Mouse (Mus musculus) adrenal gland, adult 18-20 months (tissue): ENCODE results near the gene Tcte3. TPM values are rescaled to one million over a fixed set of nuclear protein-coding genes. Genes with fewer than 3 reads are reported as not detected.
"Not testable (repeated sequence)": the region's sequence is repeated elsewhere in the genome, so short reads cannot be mapped to it uniquely, and the experiment has no call there.

Experiments
- DNase-seq, 2 experiments: peaks; one replicate each; pipeline ENCODE4 v3.0.0; 2021 to 2022; ENCODE audit warnings: low spot score in 2 of 2
- total RNA-seq, 2 experiments: library from RNA; stranded (reverse); gene quantifications; 1 replicate in 1 of 2; 2 replicates in 1 of 2; pipeline ENCODE4 v1.2.3; 2021

Gene Tcte3
- total RNA-seq, 2 experiments from 2014 or later = 0.99 to 2.6 TPM

GRCm38 (mm10) chr17:15040455-15040854, 833 bp downstream of the Tcte3 start:
- not testable (repeated sequence) for DNase-seq

DNA sequence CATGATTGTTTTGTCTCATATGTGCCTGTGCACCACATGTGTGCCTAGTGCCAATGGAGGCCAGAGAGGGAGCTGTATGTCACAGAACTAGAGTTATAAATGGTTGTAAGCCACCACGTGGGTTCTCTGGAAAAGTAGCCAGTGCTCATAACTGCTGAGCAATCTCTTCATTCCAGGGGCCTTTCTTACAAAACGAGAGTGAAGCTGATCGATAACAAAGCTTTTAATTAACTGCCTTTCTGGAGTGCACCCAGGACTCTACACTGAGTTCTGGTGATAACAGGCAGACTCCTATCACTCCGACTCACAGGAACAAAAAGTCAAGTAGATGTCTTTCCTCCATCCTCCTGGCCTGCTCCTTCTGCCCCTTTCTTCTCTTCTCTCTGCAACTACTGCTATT, 9.9 kb downstream of the Tcte3 start:
- DNase-seq = not testable (repeated sequence)

- not testable (repeated sequence) for DNase-seq
Observed at GRCm38 (mm10) chr17:15025513-15025912, 15.8 kb downstream of the Tcte3 start.

- not testable (repeated sequence) for DNase-seq
Observed at GRCm38 (mm10) chr17:15024502-15025193, 16.6 kb downstream of the Tcte3 start.

DNA sequence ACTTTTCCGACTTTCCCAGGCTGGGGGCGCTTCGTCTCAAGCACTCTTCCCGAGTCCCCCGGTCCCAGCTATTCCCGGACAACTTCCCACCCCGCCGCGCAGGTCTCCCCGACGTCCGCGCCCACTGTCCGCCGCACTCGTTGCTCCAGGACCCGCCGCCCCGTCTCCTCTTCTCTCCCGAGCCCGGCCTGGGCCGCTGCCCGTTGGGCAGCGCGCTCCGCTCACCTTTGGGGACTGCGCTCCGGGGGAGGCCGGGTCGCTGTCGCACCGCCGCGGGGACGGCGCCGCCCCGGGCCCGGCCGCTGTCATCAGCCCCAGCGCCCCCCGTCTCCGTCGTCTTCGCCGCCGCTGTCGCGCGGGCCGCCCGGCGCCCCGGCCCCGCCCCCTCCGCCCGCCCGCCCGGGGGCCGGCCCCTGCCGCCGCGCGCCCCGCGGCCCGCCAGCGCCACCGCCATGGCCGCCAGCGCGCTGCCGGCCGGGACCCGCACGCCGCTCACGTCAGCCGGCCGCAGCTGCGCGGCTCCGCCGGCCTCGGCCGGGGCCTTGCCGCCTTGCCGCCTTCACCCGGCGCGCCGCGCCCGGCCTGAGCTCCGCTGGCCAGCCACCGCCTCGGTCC, 17.3 kb downstream of the Tcte3 start:
- DNase-seq = not testable (repeated sequence)

DNA sequence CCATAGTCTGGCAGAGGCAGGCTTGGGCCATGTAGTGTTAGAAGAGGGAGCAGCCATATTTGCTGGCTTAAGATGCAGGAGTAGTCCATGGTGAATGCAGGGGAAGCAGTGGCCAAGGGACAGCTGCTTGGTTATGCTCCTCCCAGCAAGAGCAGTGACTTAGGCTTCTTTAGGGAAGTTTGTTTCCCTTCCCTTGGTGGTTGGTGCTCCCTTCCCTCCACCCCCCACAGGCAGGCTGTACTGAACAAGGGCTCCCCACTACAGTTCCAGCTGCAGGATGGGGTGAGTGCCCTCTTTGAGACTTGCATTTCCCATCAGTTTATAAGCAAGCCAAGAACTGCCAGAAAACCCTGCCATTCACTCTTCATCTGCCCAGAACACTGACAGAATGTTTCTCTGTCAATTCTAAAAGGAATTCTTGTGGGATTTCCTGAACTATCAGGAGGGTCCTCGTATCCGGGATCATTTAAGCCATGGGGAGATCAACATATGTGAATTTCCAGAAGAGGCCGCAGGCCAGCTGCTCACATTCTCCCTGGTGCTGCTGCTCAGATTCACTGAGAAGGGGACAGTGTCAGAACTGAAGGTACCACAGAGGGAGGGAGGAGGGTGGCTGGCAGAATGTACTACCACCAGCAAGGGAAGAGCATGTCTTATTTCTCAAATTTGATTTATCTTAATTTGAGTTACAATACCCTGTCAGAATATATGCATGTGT, 19.6 kb downstream of the Tcte3 start:
- DNase-seq = peak in 1 of 2 experiments; percentile 17

DNA sequence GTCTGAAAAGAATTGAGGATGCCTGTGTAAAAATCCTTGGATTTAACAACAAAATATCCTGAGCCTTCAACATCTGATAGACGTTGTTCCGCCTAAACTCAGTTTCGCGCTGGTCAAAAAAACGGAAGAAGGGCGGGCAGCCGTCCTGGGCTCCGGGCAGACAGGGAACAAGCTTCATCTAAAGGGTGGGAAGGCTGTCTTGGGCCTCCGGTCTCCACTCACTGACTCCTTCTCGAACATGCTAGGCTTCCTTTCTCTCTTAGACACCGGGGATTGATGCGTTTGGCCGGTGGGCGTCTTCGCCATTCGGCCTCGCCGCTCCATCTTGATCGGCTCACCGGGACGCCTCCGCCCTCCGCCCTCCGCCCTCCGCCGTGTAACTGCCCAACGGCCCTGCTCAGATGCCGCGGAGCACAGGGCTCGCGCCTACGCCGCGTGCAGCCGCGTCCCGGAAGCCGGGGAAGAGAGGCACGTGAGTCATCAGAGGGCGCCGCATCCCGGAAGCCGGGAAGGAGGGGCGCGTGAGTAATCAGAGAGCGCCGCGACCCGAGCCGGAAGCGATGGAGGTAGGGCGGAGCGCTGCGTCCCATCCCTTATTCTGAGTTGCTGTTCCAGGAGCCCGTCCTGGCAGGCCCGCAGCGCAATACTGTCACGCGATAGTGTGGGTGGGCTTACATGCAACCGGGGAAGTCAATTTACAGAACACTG, 31.4 kb downstream of the Tcte3 start, which contains the start of gene Gm3435:
TSS of gene Gm3435 (plus strand) at position 471 of the 708 bp plus-strand sequence.
- not testable (repeated sequence) for DNase-seq

DNA sequence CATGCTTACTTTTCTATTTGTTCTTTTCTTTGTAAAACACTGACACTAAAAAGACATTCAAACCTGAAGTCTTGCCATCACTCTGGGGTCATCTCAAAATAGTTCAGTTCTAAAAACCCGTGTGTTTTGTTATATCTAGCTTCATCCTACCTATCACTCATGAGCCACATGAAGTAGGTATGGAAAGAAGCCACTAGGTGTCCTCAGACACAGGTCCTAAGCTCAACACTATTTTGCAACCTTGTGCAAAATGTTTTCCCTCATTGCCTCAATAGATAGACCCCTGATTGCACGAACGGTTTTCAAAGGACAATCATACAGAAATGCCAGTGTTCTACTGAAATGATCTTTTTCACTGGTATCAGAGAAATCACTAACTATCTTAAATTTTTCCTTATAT, 32.2 kb downstream of the Tcte3 start:
- DNase-seq = not testable (repeated sequence)

DNA sequence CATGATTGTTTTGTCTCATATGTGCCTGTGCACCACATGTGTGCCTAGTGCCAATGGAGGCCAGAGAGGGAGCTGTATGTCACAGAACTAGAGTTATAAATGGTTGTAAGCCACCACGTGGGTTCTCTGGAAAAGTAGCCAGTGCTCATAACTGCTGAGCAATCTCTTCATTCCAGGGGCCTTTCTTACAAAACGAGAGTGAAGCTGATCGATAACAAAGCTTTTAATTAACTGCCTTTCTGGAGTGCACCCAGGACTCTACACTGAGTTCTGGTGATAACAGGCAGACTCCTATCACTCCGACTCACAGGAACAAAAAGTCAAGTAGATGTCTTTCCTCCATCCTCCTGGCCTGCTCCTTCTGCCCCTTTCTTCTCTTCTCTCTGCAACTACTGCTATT, 41.2 kb downstream of the Tcte3 start:
- not testable (repeated sequence) for DNase-seq

GRCm38 (mm10) chr17:14994140-14994539, 47.1 kb downstream of the Tcte3 start:
- not testable (repeated sequence) for DNase-seq

DNA sequence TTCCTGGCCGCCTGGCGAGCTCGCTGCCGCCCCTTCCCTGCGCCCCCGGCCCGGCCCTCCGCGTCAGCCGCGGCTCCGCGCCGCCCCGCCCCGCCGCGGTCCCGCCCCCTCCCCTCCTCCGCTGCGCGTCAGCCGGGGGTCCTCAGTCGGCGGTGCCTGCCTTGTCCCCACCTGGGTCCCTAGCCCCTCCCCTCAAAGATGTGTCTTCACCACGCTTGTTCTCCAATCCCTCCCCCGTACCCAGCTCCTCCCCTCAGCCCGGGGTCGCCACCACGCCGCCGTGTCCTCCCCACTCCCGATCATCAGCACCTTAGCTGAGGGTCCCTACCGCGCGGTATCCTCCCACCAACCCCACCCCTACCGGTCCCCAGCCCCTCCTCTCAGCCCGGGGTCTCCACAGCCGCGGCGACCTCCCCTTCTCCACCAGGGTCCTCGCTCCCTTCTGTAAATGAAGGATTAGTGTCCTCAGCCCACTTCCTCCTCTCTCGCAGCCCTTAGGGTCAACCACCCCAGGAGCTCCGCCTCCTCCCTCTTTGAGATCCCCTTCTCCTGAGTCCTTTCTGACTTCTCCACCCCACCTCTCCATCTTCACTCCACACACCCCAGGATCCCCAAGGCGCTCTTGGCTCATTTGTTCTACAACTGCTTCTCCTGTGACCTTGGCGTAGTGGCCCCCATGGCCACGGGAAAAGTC, 48.0 kb downstream of the Tcte3 start:
- not testable (repeated sequence) for DNase-seq

DNA sequence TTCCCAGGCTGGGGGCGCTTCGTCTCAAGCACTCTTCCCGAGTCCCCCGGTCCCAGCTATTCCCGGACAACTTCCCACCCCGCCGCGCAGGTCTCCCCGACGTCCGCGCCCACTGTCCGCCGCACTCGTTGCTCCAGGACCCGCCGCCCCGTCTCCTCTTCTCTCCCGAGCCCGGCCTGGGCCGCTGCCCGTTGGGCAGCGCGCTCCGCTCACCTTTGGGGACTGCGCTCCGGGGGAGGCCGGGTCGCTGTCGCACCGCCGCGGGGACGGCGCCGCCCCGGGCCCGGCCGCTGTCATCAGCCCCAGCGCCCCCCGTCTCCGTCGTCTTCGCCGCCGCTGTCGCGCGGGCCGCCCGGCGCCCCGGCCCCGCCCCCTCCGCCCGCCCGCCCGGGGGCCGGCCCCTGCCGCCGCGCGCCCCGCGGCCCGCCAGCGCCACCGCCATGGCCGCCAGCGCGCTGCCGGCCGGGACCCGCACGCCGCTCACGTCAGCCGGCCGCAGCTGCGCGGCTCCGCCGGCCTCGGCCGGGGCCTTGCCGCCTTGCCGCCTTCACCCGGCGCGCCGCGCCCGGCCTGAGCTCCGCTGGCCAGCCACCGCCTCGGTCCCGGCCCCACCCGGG, 48.7 kb downstream of the Tcte3 start:
- not testable (repeated sequence) for DNase-seq

- DNase-seq = not testable (repeated sequence)
Observed at GRCm38 (mm10) chr17:14990116-14990702, 51.1 kb downstream of the Tcte3 start.

DNA sequence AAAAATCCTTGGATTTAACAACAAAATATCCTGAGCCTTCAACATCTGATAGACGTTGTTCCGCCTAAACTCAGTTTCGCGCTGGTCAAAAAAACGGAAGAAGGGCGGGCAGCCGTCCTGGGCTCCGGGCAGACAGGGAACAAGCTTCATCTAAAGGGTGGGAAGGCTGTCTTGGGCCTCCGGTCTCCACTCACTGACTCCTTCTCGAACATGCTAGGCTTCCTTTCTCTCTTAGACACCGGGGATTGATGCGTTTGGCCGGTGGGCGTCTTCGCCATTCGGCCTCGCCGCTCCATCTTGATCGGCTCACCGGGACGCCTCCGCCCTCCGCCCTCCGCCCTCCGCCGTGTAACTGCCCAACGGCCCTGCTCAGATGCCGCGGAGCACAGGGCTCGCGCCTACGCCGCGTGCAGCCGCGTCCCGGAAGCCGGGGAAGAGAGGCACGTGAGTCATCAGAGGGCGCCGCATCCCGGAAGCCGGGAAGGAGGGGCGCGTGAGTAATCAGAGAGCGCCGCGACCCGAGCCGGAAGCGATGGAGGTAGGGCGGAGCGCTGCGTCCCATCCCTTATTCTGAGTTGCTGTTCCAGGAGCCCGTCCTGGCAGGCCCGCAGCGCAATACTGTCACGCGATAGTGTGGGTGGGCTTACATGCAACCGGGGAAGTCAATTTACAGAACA, 62.8 kb downstream of the Tcte3 start, which contains the start of the genes 9030025P20Rik and Gm3417:
TSS of gene 9030025P20Rik (plus strand) at position 107 of the 677 bp plus-strand sequence.
TSS of gene Gm3417 (minus strand) at position 429 of the 677 bp plus-strand sequence.
- DNase-seq = not testable (repeated sequence)

DNA sequence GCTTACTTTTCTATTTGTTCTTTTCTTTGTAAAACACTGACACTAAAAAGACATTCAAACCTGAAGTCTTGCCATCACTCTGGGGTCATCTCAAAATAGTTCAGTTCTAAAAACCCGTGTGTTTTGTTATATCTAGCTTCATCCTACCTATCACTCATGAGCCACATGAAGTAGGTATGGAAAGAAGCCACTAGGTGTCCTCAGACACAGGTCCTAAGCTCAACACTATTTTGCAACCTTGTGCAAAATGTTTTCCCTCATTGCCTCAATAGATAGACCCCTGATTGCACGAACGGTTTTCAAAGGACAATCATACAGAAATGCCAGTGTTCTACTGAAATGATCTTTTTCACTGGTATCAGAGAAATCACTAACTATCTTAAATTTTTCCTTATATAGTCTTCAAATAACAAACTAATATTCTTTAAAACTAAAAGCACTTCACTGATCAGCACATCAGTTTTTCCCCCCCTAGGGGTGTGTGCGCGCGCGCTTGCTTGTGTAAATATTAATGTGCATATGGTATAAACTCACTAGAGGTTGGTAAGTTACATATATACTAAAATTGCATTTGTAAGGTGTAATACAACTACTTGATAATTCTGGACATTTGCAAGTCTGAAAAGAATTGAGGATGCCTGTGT, 63.4 kb downstream of the Tcte3 start:
- DNase-seq = not testable (repeated sequence)
